Mouse (Mus musculus) stomach, postnatal 0 days (tissue): ENCODE data around the gene Hs3st5.

Source experiments
- CTCF ChIP-seq: IDR thresholded peaks from 2 replicates; pipeline ENCODE4 v1.5.1; 2016; ENCODE audit warnings: antibody characterized with exemption, low read depth, mild to moderate bottlenecking, moderate library complexity
- EP300 ChIP-seq: optimal IDR thresholded peaks from 2 replicates; pipeline ENCODE3; 2016; ENCODE audit warnings: antibody characterized with exemption

DNA sequence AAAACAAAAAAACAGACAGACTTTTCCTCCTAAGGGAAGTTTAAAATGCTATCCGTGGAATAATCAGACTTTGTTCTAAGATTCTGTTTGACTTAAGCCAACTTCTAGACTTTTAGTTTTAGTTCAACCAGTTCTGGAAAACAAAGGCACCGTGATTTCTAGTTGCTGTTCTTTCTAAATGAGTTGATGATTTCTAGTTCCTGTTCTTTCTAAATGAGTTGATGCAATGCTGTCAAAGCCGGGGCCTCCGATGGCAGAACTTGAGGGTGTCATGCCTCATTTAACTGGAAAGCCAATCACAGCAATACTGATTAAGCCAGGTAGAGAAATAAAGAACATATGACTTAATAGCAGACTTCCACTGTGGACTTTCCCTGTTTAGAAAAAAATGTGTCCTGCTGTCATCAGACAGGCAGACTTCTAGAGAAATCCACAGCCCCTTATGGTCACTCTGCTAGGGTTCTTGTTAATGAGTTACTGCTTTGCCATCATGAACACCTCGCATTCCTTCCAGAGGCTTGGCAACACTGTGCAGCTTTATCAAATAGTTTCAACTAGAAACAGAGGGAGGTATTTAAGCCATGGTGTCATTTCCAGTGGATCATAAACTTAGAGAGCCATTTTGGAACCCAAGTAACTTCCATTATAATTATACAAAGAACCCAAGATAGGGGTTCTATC, 329.4 kb downstream of the Hs3st5 start:
- TF ChIP-seq EP300 (no peak), CTCF (no peak)
